Mouse (Mus musculus) lung, postnatal 25 days (tissue): ENCODE measurements around the gene Mfap1a.
"Not testable (repeated sequence)": the region's sequence is repeated elsewhere in the genome, so short reads cannot be mapped to it uniquely, and the experiment has no call there.

ENCODE experiments used
- DNase-seq: peaks from one replicate; pipeline ENCODE4 v3.0.0; 2022; ENCODE audit warnings: low spot score

Mfap1a gene

DNA sequence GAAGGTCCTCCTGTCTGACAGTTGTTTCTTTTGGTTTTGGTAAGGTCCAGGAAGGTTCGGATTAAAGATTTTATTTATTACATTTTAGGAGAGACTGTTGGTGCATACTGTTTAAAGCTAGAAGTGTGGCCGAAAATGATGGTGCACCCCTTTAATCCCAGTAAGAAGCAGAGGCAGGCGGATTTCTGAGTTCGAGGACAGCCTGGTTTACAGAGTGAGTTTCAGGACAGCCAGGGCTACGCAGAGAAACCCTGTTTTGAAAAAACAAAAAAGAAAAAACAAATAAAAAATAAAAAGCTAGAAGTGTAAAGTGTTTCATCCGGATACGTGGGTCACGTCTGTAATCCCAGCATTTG is 32.3 kb downstream of the Mfap1a start:
- DNase-seq, result no peak

- DNase-seq, result peak; percentile 91
Observed at GRCm38 (mm10) chr2:121473301-121474179, 32.9 kb downstream of the Mfap1a start, which contains the start of gene Mfap1b. Gene Mfap1b (minus strand): TSS chr2:121474067.

- not testable (repeated sequence) for DNase-seq
Observed at GRCm38 (mm10) chr2:121472783-121473182, 33.7 kb downstream of the Mfap1a start.

- DNase-seq, result not testable (repeated sequence)
Observed at GRCm38 (mm10) chr2:121468982-121469381, 37.5 kb downstream of the Mfap1a start.

DNA sequence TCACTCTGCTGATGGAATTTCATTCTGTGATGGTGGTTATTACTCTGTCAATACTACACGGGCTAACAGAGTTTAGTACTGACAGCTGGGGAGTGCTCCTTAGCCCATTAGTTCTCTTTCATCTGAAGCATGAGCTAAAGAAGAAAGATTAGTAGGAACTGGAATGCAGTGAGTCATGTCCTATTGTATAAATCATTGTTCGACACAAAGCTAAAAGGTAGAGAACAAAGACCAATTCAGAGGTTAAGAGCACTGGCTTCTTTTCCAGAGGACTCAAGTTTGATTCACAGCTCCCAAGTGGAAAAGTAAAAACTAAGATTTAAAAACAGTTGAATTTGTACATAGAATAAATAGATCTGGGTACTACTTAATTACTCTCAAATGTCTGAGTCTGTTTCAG is 46.4 kb downstream of the Mfap1a start:
- DNase-seq, result no peak

- DNase-seq, result peak; percentile 90
Observed at GRCm38 (mm10) chr2:121456692-121457642, 49.5 kb downstream of the Mfap1a start, which contains the start of gene Serinc4. Gene Serinc4 (minus strand): TSS chr2:121456781.

DNA sequence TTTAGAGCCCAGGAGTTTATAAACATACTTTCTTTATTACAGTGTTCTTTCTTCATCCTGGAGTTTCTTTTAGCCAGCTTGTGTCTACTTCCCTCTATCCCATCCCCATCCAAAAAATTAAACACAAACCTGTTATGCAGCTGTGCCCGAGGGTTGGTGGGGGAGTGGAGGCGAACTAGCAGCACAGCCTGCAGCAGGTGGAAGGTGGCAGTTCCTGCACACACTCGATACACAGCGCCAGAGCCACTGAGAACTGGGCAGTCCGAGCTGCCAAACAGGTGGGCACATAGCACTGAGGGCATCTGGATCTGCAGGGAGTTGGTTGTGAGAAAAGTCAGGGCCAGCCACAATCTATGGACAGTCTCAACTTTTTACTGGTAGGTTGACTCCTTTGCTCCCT is 50.9 kb downstream of the Mfap1a start:
- DNase-seq, result no peak

- DNase-seq, result no peak
Observed at GRCm38 (mm10) chr2:121453917-121454316, 52.5 kb downstream of the Mfap1a start.

DNA sequence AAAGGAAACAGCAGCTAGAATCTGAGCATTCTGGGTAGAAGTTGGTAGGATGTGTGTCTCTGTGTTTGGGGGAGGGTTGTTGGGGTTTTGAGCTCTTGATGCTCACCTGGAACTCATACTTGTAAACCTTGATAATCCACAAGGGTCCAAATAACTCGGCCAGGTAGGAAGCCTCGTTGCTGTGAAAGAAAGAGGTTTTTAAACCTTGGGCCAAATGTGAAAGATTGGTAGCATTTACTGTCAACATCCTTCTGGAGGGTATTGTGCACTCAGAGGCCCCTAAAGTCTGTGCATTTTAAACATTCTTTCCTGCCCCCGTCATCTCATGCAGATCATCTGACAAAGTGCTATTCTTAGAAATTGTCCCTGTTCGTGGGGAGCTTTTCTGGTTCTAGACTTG is 53.5 kb downstream of the Mfap1a start, which contains the start of gene Hypk:
Gene Hypk (plus strand): TSS at position 301 of the 400 bp plus-strand sequence.
- no peak for DNase-seq

GRCm38 (mm10) chr2:121452361-121452760 is 54.1 kb downstream of the Mfap1a start:
- DNase-seq, result no peak

- peak; percentile 21 for DNase-seq
Observed at GRCm38 (mm10) chr2:121450093-121450492, 56.4 kb downstream of the Mfap1a start.

GRCm38 (mm10) chr2:121449545-121450011 is 56.9 kb downstream of the Mfap1a start:
- DNase-seq, result no peak

DNA sequence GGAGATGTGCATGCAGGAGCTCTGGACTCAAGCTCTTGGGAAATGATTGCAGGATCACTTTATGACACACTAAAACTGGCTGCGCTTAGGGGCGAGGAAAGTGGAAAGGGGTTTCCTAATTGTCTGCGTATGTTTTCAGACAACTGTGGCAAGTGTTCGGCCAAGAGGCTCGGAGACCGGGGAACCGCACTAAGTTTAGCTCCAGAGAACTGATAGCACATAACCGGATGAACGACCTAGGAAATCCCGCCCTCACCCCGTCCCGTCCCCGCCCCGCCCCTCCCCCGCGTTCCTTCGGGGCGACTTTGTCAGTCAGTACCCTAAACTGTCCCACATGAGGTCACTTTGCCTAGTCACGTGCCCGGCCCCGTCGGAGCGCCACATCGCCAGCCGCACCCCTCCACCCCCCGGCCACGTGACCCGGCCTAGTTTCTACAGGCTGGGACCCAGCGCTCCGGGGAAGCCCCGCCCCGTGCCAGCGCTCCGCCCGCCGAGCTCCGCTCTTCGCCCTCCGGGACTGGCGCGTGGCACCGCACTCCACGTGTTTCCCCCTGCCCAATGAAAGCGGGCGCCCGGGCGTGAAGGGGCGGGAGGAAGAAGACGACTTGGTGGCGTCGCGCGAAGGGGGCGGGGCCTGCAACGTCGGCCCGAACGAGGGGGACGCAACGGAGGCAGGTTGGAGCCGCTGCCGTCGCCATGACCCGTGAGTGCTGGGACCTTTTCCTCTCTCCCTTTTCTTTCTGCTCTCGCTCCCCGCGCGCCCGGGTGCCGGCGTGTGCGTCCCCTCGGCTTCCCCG is 57.5 kb downstream of the Mfap1a start, which contains the start of gene Serf2:
Gene Serf2 (plus strand): TSS at position 457 of the 797 bp plus-strand sequence.
- DNase-seq, result peak; percentile 100

- peak; percentile 62 for DNase-seq
Observed at GRCm38 (mm10) chr2:121448136-121448535, 58.3 kb downstream of the Mfap1a start.

DNA sequence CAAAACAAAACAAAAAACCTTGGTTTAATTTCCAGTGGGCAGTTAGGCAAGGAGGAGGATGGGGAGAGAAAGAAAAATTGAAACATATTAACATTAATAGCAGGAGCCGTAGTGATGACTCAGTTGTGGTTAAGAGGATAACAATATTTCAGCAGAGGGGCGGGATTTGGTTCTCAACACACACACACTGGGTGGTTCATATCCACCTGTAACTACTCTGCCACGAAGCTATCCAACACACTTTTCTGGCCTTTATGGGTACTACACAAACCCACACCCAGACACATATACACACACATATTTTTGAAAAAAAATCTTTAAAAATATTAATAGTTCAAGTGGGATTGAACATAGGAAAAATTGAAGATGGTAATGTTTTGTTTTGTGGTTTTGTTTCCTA is 59.5 kb downstream of the Mfap1a start:
- no peak for DNase-seq

- no peak for DNase-seq
Observed at GRCm38 (mm10) chr2:121446506-121446905, 60.0 kb downstream of the Mfap1a start.

GRCm38 (mm10) chr2:121445117-121445516 is 61.3 kb downstream of the Mfap1a start:
- DNase-seq, result no peak

DNA sequence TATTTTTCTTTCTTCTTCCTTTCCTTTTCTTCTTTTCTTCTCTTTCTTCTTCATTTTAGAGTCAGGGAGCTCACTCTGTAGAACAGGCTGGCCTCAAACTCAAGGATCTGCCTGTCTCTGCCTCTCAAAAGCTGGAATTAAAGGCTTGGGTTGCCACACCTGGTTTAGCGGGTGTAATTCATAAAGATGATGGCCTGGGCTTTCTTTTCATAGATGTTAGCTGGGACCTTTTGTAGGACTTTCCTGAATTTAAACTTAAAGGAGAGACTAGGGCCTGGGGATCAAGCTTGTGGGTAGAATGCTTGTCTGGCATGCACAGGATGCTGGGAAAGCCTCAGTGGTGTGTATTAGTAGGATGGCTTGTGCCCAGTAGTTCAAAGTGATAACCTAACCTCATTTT is 62.3 kb downstream of the Mfap1a start, which contains the start of gene Ell3:
Gene Ell3 (minus strand): TSS at position 101 of the 400 bp plus-strand sequence.
- no peak for DNase-seq

DNA sequence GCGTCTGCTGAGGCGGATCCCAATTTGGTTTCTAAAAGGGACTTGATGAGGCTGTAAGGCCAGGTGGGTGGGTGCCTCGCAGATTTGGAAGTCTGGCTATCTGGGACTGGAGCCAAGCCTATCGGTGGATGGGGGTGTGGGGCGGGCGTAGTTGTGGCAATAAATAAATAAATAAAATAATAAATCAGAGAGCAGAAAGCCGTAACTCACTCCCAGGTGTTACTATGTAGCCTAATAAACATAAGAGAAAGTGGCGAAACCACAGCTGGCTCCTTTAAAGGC is 63.5 kb downstream of the Mfap1a start:
- no peak for DNase-seq

GRCm38 (mm10) chr2:121442259-121443067 is 64.0 kb downstream of the Mfap1a start:
- peak; percentile 81 for DNase-seq
